Mouse (Mus musculus): Measurements from ENCODE around the gene Krtap19-3. TPM values are rescaled to one million over a fixed set of nuclear protein-coding genes. Genes with fewer than 3 reads are reported as not detected.

Gene Krtap19-3
- polyA plus RNA-seq, 1 experiment from 2014 or later: not detected

Other genes starting within 250 kb of the Krtap19-3 start
- gene Krtap26-1, start 230.2 kb downstream of the Krtap19-3 start, polyA plus RNA-seq (2015; fragmentation: Nextera tagmentation; extraction: Ambion mirVana): not detected in 2 replicates
- gene Krtap27-1, start 206.4 kb downstream of the Krtap19-3 start, polyA plus RNA-seq (2015; fragmentation: Nextera tagmentation; extraction: Ambion mirVana): not detected in 2 replicates
- gene 2310061N02Rik, start 170.1 kb downstream of the Krtap19-3 start, polyA plus RNA-seq (2015; fragmentation: Nextera tagmentation; extraction: Ambion mirVana): not detected in 2 replicates
- gene Krtap13-1, start 149.2 kb downstream of the Krtap19-3 start, polyA plus RNA-seq (2015; fragmentation: Nextera tagmentation; extraction: Ambion mirVana): not detected in 2 replicates
- not detected in 2 replicates for gene Krtap13, start 126.4 kb downstream of the Krtap19-3 start, polyA plus RNA-seq (2015; fragmentation: Nextera tagmentation; extraction: Ambion mirVana)
- not detected in 2 replicates for gene 2310034C09Rik, start 119.2 kb downstream of the Krtap19-3 start, polyA plus RNA-seq (2015; fragmentation: Nextera tagmentation; extraction: Ambion mirVana)
- not detected in 2 replicates for gene 2310057N15Rik, start 103.8 kb downstream of the Krtap19-3 start, polyA plus RNA-seq (2015; fragmentation: Nextera tagmentation; extraction: Ambion mirVana)
- gene Gm5965, start 100.1 kb downstream of the Krtap19-3 start, polyA plus RNA-seq (2015; fragmentation: Nextera tagmentation; extraction: Ambion mirVana): not detected in 2 replicates
- not detected in 2 replicates for gene Gm20741, start 65.8 kb downstream of the Krtap19-3 start, polyA plus RNA-seq (2015; fragmentation: Nextera tagmentation; extraction: Ambion mirVana)
- not detected in 2 replicates for gene Krtap15, start 57.8 kb downstream of the Krtap19-3 start, polyA plus RNA-seq (2015; fragmentation: Nextera tagmentation; extraction: Ambion mirVana)
- gene Krtap14, start 51.9 kb downstream of the Krtap19-3 start, polyA plus RNA-seq (2015; fragmentation: Nextera tagmentation; extraction: Ambion mirVana): not detected in 2 replicates
- not detected in 2 replicates for gene Krtap19-1, start 8.6 kb downstream of the Krtap19-3 start, polyA plus RNA-seq (2015; fragmentation: Nextera tagmentation; extraction: Ambion mirVana)
- gene Krtap19-2, start 3.8 kb downstream of the Krtap19-3 start, polyA plus RNA-seq (2015; fragmentation: Nextera tagmentation; extraction: Ambion mirVana): not detected in 2 replicates
- not detected in 2 replicates for gene Krtap19-4, start 7.1 kb upstream of the Krtap19-3 start, polyA plus RNA-seq (2015; fragmentation: Nextera tagmentation; extraction: Ambion mirVana)
- not detected in 2 replicates for gene Krtap19-5, start 18.4 kb upstream of the Krtap19-3 start, polyA plus RNA-seq (2015; fragmentation: Nextera tagmentation; extraction: Ambion mirVana)
- not detected in 2 replicates for gene Krtap19-9b, start 54.2 kb upstream of the Krtap19-3 start, polyA plus RNA-seq (2015; fragmentation: Nextera tagmentation; extraction: Ambion mirVana)
- gene Krtap16-3, start 84.8 kb upstream of the Krtap19-3 start, polyA plus RNA-seq (2015; fragmentation: Nextera tagmentation; extraction: Ambion mirVana): not detected in 2 replicates
- gene Krtap22-2, start 132.7 kb upstream of the Krtap19-3 start, polyA plus RNA-seq (2015; fragmentation: Nextera tagmentation; extraction: Ambion mirVana): not detected in 2 replicates
- gene Gm10229, start 137.2 kb upstream of the Krtap19-3 start, polyA plus RNA-seq (2015; fragmentation: Nextera tagmentation; extraction: Ambion mirVana): not detected in 2 replicates
- not detected in 2 replicates for gene Krtap6-1, start 153.7 kb upstream of the Krtap19-3 start, polyA plus RNA-seq (2015; fragmentation: Nextera tagmentation; extraction: Ambion mirVana)
- not detected in 2 replicates for gene Gm10228, start 163.4 kb upstream of the Krtap19-3 start, polyA plus RNA-seq (2015; fragmentation: Nextera tagmentation; extraction: Ambion mirVana)
- not detected in 2 replicates for gene Krtap6-5, start 169.8 kb upstream of the Krtap19-3 start, polyA plus RNA-seq (2015; fragmentation: Nextera tagmentation; extraction: Ambion mirVana)
- gene 1110025L11Rik, start 186.0 kb upstream of the Krtap19-3 start, polyA plus RNA-seq (2015; fragmentation: Nextera tagmentation; extraction: Ambion mirVana): not detected in 2 replicates
- gene Krtap6-3, start 206.0 kb upstream of the Krtap19-3 start, polyA plus RNA-seq (2015; fragmentation: Nextera tagmentation; extraction: Ambion mirVana): not detected in 2 replicates